Mouse (Mus musculus) midbrain, postnatal 0 days (tissue): ENCODE data around the gene Etnk2. TPM values are rescaled to one million over a fixed set of nuclear protein-coding genes. Genes with fewer than 3 reads are reported as not detected.

Experiments used
- ATAC-seq: fragments of 200-750 bp; cut with Nextera tagmentation; 2 replicates; pipeline ENCODE4 v1.8.0; 2017; ENCODE audit warnings: moderate number of reproducible peaks, mild to moderate bottlenecking, moderate TSS enrichment, moderate library complexity; ENCODE audit not compliant: low FRiP score
- DNase-seq: peaks from one replicate; pipeline ENCODE4 v3.0.0-alpha.2; 2015; ENCODE audit warnings: low spot score
- H3K27ac ChIP-seq: fragments of 300-500 bp; sonication (generic); 2 replicates; pipeline ENCODE4 v1.5.1; 2014; ENCODE audit warnings: low read depth, mild to moderate bottlenecking, low read length, mixed read lengths
- H3K27me3 ChIP-seq: fragments of 300-500 bp; sonication (generic); 2 replicates; pipeline ENCODE4 v1.6.1; 2014; ENCODE audit warnings: low read length, control low read depth, mixed read lengths; ENCODE audit not compliant: insufficient read depth
- H3K36me3 ChIP-seq: fragments of 300-500 bp; sonication (generic); 2 replicates; pipeline ENCODE4 v1.6.1; 2014; ENCODE audit warnings: low read length, control low read depth, mixed read lengths; ENCODE audit not compliant: insufficient read depth
- H3K4me1 ChIP-seq: fragments of 300-500 bp; sonication (generic); 2 replicates; pipeline ENCODE4 v1.6.1; 2014; ENCODE audit warnings: mild to moderate bottlenecking, control low read depth, antibody characterized with exemption, low read length, mixed read lengths; ENCODE audit not compliant: insufficient read depth
- H3K4me2 ChIP-seq: fragments of 300-500 bp; sonication (generic); 2 replicates; pipeline ENCODE4 v1.6.1; 2014; ENCODE audit warnings: low read depth, mild to moderate bottlenecking, low read length, mixed read lengths; ENCODE audit not compliant: poor library complexity, severe bottlenecking
- H3K4me3 ChIP-seq: fragments of 300-500 bp; sonication (generic); 2 replicates; pipeline ENCODE4 v1.5.1; 2014; ENCODE audit warnings: low read depth, mild to moderate bottlenecking, low read length, moderate library complexity
- H3K9ac ChIP-seq: fragments of 300-500 bp; sonication (generic); replicated peaks from 2 replicates; pipeline ENCODE4 v1.6.1; 2014; ENCODE audit warnings: mild to moderate bottlenecking, low read length, moderate library complexity, mixed read lengths; ENCODE audit not compliant: poor library complexity, severe bottlenecking
- H3K9me3 ChIP-seq: fragments of 300-500 bp; sonication (generic); 2 replicates; pipeline ENCODE4 v1.6.1; 2016; ENCODE audit warnings: low read length, control low read depth
- CTCF ChIP-seq: IDR thresholded peaks from 2 replicates; pipeline ENCODE4 v1.5.1; 2016; ENCODE audit warnings: antibody characterized with exemption, mild to moderate bottlenecking
- WGBS: fragments of 180-500 bp; shearing (Covaris S2); extraction: QIAGEN DNeasy Blood & Tissue Kit; methylation state at CpG from one replicate; pipeline ENCODE4 v1.1.7; 2014; 5-methylcytosine and 5-hydroxymethylcytosine counted together
- polyA plus RNA-seq: library from polyadenylated mRNA; unstranded; fragments of >200 nt; fragmentation: Nextera tagmentation; extraction: Ambion mirVana; gene quantifications from 2 replicates; pipeline ENCODE4 v1.2.1, GENCODE M21; 2015
- total RNA-seq: library from RNA; depleted of rRNA; stranded (reverse); fragments of >200 nt; gene quantifications from 2 replicates; pipeline ENCODE4 v1.2.3, GENCODE M21; 2014

Etnk2 gene
- total and polyA plus RNA-seq, 2 experiments from 2014 or later = 34.5 to 52.0 TPM

GRCm38 (mm10) chr1:133355912-133356311 is 7.5 kb upstream of the Etnk2 start:
- 59% methylated on average over 15 of the region's 15 CpGs for WGBS

GRCm38 (mm10) chr1:133356330-133356729 is 7.0 kb upstream of the Etnk2 start:
- no peaks in the 10 kb centered on the region for H3K9me3 ChIP-seq
- H3K36me3 ChIP-seq = no peaks in the 10 kb centered on the region
- no peaks in the 10 kb centered on the region for H3K4me1 ChIP-seq
- no peak for DNase-seq
- no peak overlapping the region for H3K27ac ChIP-seq
- H3K4me3 ChIP-seq = no peak overlapping the region
- no peak overlapping the region for H3K4me2 ChIP-seq
- H3K27me3 ChIP-seq = no peaks in the 10 kb centered on the region; the same call in 1 of the 2 replicates
- ATAC-seq = no peak
- WGBS = 67% methylated on average over 8 of the region's 8 CpGs
- no peak overlapping the region for H3K9ac ChIP-seq
- no peak for TF ChIP-seq CTCF

More at GRCm38 (mm10) chr1:133355912-133356311, 7.5 kb upstream of the Etnk2 start:
- ATAC-seq (no peak), DNase-seq (no peak)
- H3K9ac ChIP-seq = no peak overlapping the region
- H3K9me3 ChIP-seq = no peaks in the 10 kb centered on the region
- no peaks in the 10 kb centered on the region; the same call in 1 of the 2 replicates for H3K27me3 ChIP-seq
- H3K4me2 ChIP-seq = no peak overlapping the region
- no peak for TF ChIP-seq CTCF
- no peak overlapping the region for H3K27ac ChIP-seq
- no peak overlapping the region for H3K4me3 ChIP-seq
- H3K4me1 ChIP-seq = no peaks in the 10 kb centered on the region
- H3K36me3 ChIP-seq = no peaks in the 10 kb centered on the region

GRCm38 (mm10) chr1:133361006-133361405 is 2.4 kb upstream of the Etnk2 start:
- no peak for DNase-seq

GRCm38 (mm10) chr1:133362103-133362502 is 1.3 kb upstream of the Etnk2 start:
- Histone ChIP-seq H3K4me1 (no peaks in the 10 kb centered on the region), H3K27me3 (no peaks in the 10 kb centered on the region; the same call in 1 of the 2 replicates), H3K36me3 (no peaks in the 10 kb centered on the region), H3K9ac (no peak overlapping the region), H3K27ac (no peak overlapping the region), H3K4me3 (no peak overlapping the region), H3K4me2 (no peak overlapping the region), H3K9me3 (no peaks in the 10 kb centered on the region)
- DNase-seq (no peak), ATAC-seq (no peak)
- 86% methylated on average over 5 of the region's 5 CpGs for WGBS
- no peak for TF ChIP-seq CTCF

More at GRCm38 (mm10) chr1:133361006-133361405, 2.4 kb upstream of the Etnk2 start:
- no peaks in the 10 kb centered on the region for H3K36me3 ChIP-seq
- no peak overlapping the region for H3K4me2 ChIP-seq
- H3K27me3 ChIP-seq = no peaks in the 10 kb centered on the region; the same call in 1 of the 2 replicates
- H3K9me3 ChIP-seq = no peaks in the 10 kb centered on the region
- ATAC-seq = no peak
- 90% methylated on average over 6 of the region's 6 CpGs for WGBS
- H3K4me3 ChIP-seq = no peak overlapping the region
- no peak for TF ChIP-seq CTCF
- no peak overlapping the region for H3K9ac ChIP-seq
- H3K27ac ChIP-seq = no peak overlapping the region
- no peaks in the 10 kb centered on the region for H3K4me1 ChIP-seq

- no peak for DNase-seq
- no peaks in the 10 kb centered on the region for H3K27me3 ChIP-seq
- H3K4me2 ChIP-seq = peak overlapping the region; percentile 88
- H3K9ac ChIP-seq = peak overlapping the region; percentile 81
- H3K4me3 ChIP-seq = peak overlapping the region; percentile 81
- 3% methylated on average over 27 of the region's 27 CpGs for WGBS
- ATAC-seq = peak; percentile 24; the same call in 1 of the 2 replicates
- no peaks in the 10 kb centered on the region for H3K36me3 ChIP-seq
- peak overlapping the region; percentile 72 for H3K27ac ChIP-seq
- H3K4me1 ChIP-seq = 0 out of 2 replicates have a peak, but pooled peaks cover 3% of the 10 kb centered on the region
- H3K9me3 ChIP-seq = no peaks in the 10 kb centered on the region
- TF ChIP-seq CTCF = no peak
Measured at GRCm38 (mm10) chr1:133364022-133364630, 754 bp downstream of the Etnk2 start.

- no peak for ATAC-seq
- WGBS = 55% methylated on average over 2 of the region's 2 CpGs
- no peak overlapping the region for H3K27ac ChIP-seq
Measured at GRCm38 (mm10) chr1:133364890-133365289, 1.5 kb downstream of the Etnk2 start.

More at GRCm38 (mm10) chr1:133364890-133365289, 1.5 kb downstream of the Etnk2 start:
- H3K27me3 ChIP-seq = no peaks in the 10 kb centered on the region
- no peak for TF ChIP-seq CTCF
- H3K4me3 ChIP-seq = no peak overlapping the region
- H3K9me3 ChIP-seq = no peaks in the 10 kb centered on the region
- peak overlapping the region; percentile 33; the same call in 1 of the 2 replicates for H3K9ac ChIP-seq
- no peak for DNase-seq
- no peaks in the 10 kb centered on the region for H3K36me3 ChIP-seq
- H3K4me2 ChIP-seq = peak overlapping the region; percentile 88; the same call in 1 of the 2 replicates
- H3K4me1 ChIP-seq = 0 out of 2 replicates have a peak, but pooled peaks cover 3% of the 10 kb centered on the region
